Mouse (Mus musculus): Measurements from ENCODE around the gene Kif16b.

DNA sequence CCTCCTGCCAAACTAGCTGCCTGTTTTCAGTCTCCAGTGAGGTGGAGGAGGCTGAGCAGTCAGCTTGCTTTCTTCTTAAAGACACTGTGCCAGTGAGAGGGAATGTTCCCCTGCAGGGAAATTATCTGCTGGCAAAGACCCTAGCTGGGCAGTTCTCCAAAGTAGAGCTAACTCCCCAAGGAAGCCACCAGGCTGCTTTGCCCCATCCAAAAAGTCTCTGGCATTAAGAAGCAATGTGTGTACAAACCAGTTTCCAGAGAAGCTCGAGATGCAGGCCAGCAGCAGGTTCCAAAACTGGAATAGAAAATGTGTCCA, 169.6 kb downstream of the Kif16b start:
- TF ChIP-seq MEF2A (IDR thresholded peaks at IDR 0.05; ENCODE audit: borderline replicate concordance, low read depth, low read length): no peak
- no peak for TF ChIP-seq SMC3 (IDR thresholded peaks at IDR 0.05; ENCODE audit: low read depth, low read length)
- TF ChIP-seq CTCF (conservative IDR thresholded peaks at IDR 0.05 in 1 of 2, IDR thresholded peaks at IDR 0.05 in 1 of 2; ENCODE audit: low read depth in 2 of 2, low read length in 2 of 2): no peak
- no peak for TF ChIP-seq NRF1 (IDR thresholded peaks at IDR 0.05; ENCODE audit: low read depth, low read length)
- no peak for TF ChIP-seq EP300 (IDR thresholded peaks at IDR 0.05; ENCODE audit: low read length)
- no peak for TF ChIP-seq POLR2A (IDR thresholded peaks at IDR 0.05; ENCODE audit: low read depth, low read length)
- no peak for TF ChIP-seq USF1 (IDR thresholded peaks at IDR 0.05; ENCODE audit: low read depth, low read length)
- TF ChIP-seq ELF1 (IDR thresholded peaks at IDR 0.05; ENCODE audit: low read depth, low read length): no peak
- no peak for TF ChIP-seq TCF12 (IDR thresholded peaks at IDR 0.05; ENCODE audit: low read depth, low read length)
- TF ChIP-seq ZKSCAN1 (IDR thresholded peaks at IDR 0.05; ENCODE audit: borderline replicate concordance, low read depth, low read length): no peak
- TF ChIP-seq E2F4 (IDR thresholded peaks at IDR 0.05; ENCODE audit: insufficient replicate concordance, low read depth, low read length): no peak
- TF ChIP-seq MXI1 (IDR thresholded peaks at IDR 0.05; ENCODE audit: low read depth, low read length): no peak
- TF ChIP-seq BHLHE40 (IDR thresholded peaks at IDR 0.05; ENCODE audit: low read depth, low read length): no peak
- no peak for TF ChIP-seq POLR2AphosphoS2 (IDR thresholded peaks at IDR 0.05; ENCODE audit: low read depth, low read length)

Data from CH12.LX (cell line).